Mouse (Mus musculus) hindbrain, embryonic 15.5 days (tissue): ENCODE results near the gene Agrp. TPM values are rescaled to one million over a fixed set of nuclear protein-coding genes. Genes with fewer than 3 reads are reported as not detected.
"Not testable (repeated sequence)": the region's sequence is repeated elsewhere in the genome, so short reads cannot be mapped to it uniquely, and the experiment has no call there.

Experiments
- ATAC-seq: fragments of 200-750 bp; cut with Nextera tagmentation; 2 replicates; pipeline ENCODE4 v1.8.0; 2017; ENCODE audit warnings: low read depth, moderate number of reproducible peaks, moderate TSS enrichment; ENCODE audit not compliant: low FRiP score
- H3K27ac ChIP-seq: fragments of 300-500 bp; sonication (generic); replicated peaks from 2 replicates; pipeline ENCODE4 v1.5.1; 2015; ENCODE audit warnings: mild to moderate bottlenecking, inconsistent platforms
- H3K27me3 ChIP-seq: fragments of 300-500 bp; sonication (generic); 2 replicates; pipeline ENCODE4 v1.6.1; 2015; ENCODE audit warnings: control low read depth, inconsistent platforms
- H3K36me3 ChIP-seq: fragments of 300-500 bp; sonication (generic); 2 replicates; pipeline ENCODE4 v1.6.1; 2015; ENCODE audit warnings: control low read depth, inconsistent platforms
- H3K4me1 ChIP-seq: fragments of 300-500 bp; sonication (generic); replicated peaks from 2 replicates; pipeline ENCODE4 v1.6.1; 2015; ENCODE audit warnings: control low read depth, inconsistent platforms
- H3K4me2 ChIP-seq: fragments of 300-500 bp; sonication (generic); 2 replicates; pipeline ENCODE4 v1.6.1; 2015; ENCODE audit warnings: moderate library complexity, mild to moderate bottlenecking, inconsistent platforms
- H3K4me3 ChIP-seq: fragments of 300-500 bp; sonication (generic); 2 replicates; pipeline ENCODE4 v1.5.1; 2015; ENCODE audit warnings: mild to moderate bottlenecking, inconsistent platforms
- H3K9ac ChIP-seq: fragments of 300-500 bp; sonication (generic); 2 replicates; pipeline ENCODE4 v1.6.1; 2015; ENCODE audit warnings: inconsistent platforms
- H3K9me3 ChIP-seq: fragments of 300-500 bp; sonication (generic); 2 replicates; pipeline ENCODE4 v1.6.1; 2016; ENCODE audit warnings: control low read depth, inconsistent platforms
- WGBS: fragments of 180-500 bp; shearing (Covaris S2); methylation state at CpG from one replicate; pipeline ENCODE4 v1.1.7; 2015; 5-methylcytosine and 5-hydroxymethylcytosine counted together
- polyA plus RNA-seq: library from polyadenylated mRNA; unstranded; fragments of >200 nt; fragmentation: Nextera tagmentation; extraction: Ambion mirVana; gene quantifications from 2 replicates; pipeline ENCODE4 v1.2.1, GENCODE M21; 2015

Gene Agrp
- polyA plus RNA-seq, 1 experiment from 2014 or later = 0.56 TPM

DNA sequence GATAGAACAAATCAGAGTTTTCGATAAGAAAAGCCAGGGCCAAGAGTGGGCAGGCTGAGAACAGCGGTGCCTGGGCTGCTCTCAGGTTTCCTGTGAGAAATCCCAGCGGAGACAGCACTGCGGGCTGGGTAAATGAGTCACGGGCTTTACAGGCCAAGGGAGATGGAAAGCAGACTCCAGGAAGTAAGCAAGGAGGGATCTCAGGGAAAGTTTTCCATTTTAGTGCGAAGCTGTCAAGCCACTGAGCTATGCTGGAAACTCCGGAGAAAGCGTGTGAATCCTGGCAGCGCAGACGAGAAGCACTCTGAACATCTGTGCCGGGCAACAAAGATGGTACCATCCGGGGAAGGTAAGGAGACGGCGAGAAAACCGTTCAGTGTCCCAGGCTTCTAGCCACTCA lies 43.3 kb downstream of the Agrp start:
- H3K4me1 ChIP-seq = peaks cover 7% of the 10 kb centered on the region; the same call in 1 of the 2 replicates
- no peaks in the 10 kb centered on the region for H3K9me3 ChIP-seq
- no peak overlapping the region for H3K9ac ChIP-seq
- H3K27ac ChIP-seq = no peak overlapping the region
- no peaks in the 10 kb centered on the region for H3K36me3 ChIP-seq
- 26% methylated on average over 15 of the region's 15 CpGs for WGBS
- H3K4me3 ChIP-seq = no peak overlapping the region
- H3K4me2 ChIP-seq = peak overlapping the region; percentile 26; the same call in 1 of the 2 replicates
- ATAC-seq = no peak
- H3K27me3 ChIP-seq = no peaks in the 10 kb centered on the region

DNA sequence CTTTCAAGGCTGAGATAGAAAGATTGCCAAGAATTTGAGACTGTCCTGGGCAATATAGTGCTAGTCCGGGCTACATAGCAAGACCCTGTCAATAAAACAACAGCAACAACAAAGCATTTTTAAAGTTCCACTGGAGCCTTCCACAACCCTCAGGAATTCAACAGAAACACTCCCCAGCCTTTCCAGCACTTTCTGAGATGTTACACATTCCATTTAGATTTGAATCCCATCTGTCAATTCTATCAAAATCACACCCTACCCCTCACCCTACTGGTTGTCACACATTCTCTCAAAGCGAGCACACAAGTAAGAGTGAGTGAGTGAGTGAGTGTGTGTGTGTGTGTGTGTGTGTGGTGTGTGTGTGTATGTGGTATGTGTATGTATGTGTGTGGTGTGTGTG lies 44.8 kb downstream of the Agrp start:
- Histone ChIP-seq H3K36me3 (no peaks in the 10 kb centered on the region), H3K4me1 (peaks cover 7% of the 10 kb centered on the region; the same call in 1 of the 2 replicates), H3K27me3 (no peaks in the 10 kb centered on the region), H3K9ac (no peak overlapping the region), H3K4me2 (no peak overlapping the region), H3K9me3 (no peaks in the 10 kb centered on the region), H3K4me3 (no peak overlapping the region), H3K27ac (no peak overlapping the region)
- ATAC-seq = no peak
- WGBS = 89% methylated on average over 2 of the region's 2 CpGs

DNA sequence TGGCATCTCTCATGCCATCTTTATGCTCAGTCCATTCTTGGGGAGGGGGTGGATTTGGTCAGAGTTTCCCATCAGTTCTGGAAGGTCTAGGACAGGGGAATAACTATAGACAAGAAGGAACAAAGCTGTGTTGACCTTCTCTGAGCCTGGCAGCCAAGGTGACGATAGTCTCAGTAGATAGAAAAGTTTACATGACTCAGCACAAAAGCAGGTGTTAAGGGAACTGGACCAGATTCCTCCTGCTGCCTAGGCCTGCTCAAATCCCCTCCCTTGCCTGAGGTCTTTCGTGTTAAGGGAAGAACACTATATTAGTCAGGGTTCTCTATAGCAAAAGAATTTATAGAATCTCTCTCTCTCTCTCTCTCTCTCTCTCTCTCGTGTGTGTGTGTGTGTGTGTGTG lies 57.5 kb downstream of the Agrp start:
- Histone ChIP-seq H3K9me3 (no peaks in the 10 kb centered on the region), H3K4me3 (no peak overlapping the region), H3K4me2 (no peak overlapping the region), H3K9ac (no peak overlapping the region), H3K36me3 (no peaks in the 10 kb centered on the region), H3K27ac (no peak overlapping the region), H3K4me1 (no peaks in the 10 kb centered on the region), H3K27me3 (no peaks in the 10 kb centered on the region)
- ATAC-seq = no peak
- WGBS = 75% methylated on average over 2 of the region's 3 CpGs

DNA sequence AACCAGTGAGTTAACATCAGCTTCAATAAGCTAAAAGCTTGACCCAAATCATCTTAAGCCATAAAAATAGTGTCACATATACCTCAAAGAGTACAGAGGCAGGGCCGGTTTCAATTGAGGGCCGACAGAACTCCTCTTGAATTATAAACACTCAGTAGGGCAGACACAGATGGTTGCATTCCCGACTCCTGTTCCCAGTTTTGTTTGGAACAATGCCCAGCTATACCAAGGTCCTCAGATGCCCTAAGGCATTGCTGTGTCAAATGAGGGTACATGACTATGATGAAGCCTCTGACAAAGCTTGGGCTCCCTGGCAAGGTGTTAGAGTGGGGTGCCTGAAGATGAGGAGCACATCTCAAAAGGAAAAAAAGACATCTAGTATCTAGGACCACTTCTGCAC lies 61.7 kb downstream of the Agrp start:
- no peaks in the 10 kb centered on the region for H3K27me3 ChIP-seq
- H3K4me1 ChIP-seq = no peaks in the 10 kb centered on the region
- no peak overlapping the region for H3K4me2 ChIP-seq
- H3K9ac ChIP-seq = no peak overlapping the region
- ATAC-seq = no peak
- H3K4me3 ChIP-seq = no peak overlapping the region
- no peaks in the 10 kb centered on the region for H3K9me3 ChIP-seq
- no peak overlapping the region for H3K27ac ChIP-seq
- WGBS = 55% methylated on average over 3 of the region's 3 CpGs
- no peaks in the 10 kb centered on the region for H3K36me3 ChIP-seq

DNA sequence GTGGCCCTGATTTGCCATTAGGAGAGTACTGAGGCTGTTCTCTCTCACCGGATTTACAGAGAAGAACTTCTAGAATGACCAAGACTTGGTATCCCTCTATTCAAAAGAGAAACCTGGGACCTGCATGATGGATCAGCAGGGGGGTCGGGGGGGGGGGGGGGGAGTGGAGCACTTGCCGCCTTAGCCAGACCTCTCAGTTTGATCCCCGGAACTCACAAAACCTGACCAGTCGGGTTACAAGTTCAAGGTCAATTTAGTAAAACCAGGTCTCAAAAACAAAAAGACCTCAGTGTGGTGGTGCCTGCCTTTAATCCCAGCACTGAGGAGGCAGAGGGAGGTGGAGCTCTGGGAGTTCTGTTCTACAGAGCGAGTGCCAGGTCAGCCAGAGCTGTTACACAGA lies 62.5 kb downstream of the Agrp start:
- no peak overlapping the region for H3K4me3 ChIP-seq
- no peak for ATAC-seq
- no peak overlapping the region for H3K27ac ChIP-seq
- no peaks in the 10 kb centered on the region for H3K4me1 ChIP-seq
- no peak overlapping the region for H3K4me2 ChIP-seq
- H3K9me3 ChIP-seq = no peaks in the 10 kb centered on the region
- 50% methylated on average over 6 of the region's 6 CpGs for WGBS
- H3K27me3 ChIP-seq = no peaks in the 10 kb centered on the region
- H3K36me3 ChIP-seq = no peaks in the 10 kb centered on the region
- H3K9ac ChIP-seq = no peak overlapping the region

- Histone ChIP-seq H3K36me3 (no peaks in the 10 kb centered on the region), H3K9me3 (no peaks in the 10 kb centered on the region), H3K4me1 (no peaks in the 10 kb centered on the region), H3K4me3 (no peak overlapping the region), H3K27ac (no peak overlapping the region), H3K9ac (no peak overlapping the region), H3K27me3 (no peaks in the 10 kb centered on the region), H3K4me2 (no peak overlapping the region)
- no peak for ATAC-seq
These were observed 63.8 kb downstream of the Agrp start for GRCm38 (mm10) chr8:105573427-105573826.

GRCm38 (mm10) chr8:105571810-105572209 lies 65.4 kb downstream of the Agrp start:
- H3K9ac ChIP-seq = no peak overlapping the region
- H3K4me2 ChIP-seq = no peak overlapping the region
- no peaks in the 10 kb centered on the region for H3K9me3 ChIP-seq
- no peak overlapping the region for H3K4me3 ChIP-seq
- no peaks in the 10 kb centered on the region for H3K36me3 ChIP-seq
- no peak overlapping the region for H3K27ac ChIP-seq
- H3K4me1 ChIP-seq = peaks cover 9% of the 10 kb centered on the region
- ATAC-seq = no peak
- no peaks in the 10 kb centered on the region for H3K27me3 ChIP-seq
- 93% methylated on average over 9 of the region's 9 CpGs for WGBS

DNA sequence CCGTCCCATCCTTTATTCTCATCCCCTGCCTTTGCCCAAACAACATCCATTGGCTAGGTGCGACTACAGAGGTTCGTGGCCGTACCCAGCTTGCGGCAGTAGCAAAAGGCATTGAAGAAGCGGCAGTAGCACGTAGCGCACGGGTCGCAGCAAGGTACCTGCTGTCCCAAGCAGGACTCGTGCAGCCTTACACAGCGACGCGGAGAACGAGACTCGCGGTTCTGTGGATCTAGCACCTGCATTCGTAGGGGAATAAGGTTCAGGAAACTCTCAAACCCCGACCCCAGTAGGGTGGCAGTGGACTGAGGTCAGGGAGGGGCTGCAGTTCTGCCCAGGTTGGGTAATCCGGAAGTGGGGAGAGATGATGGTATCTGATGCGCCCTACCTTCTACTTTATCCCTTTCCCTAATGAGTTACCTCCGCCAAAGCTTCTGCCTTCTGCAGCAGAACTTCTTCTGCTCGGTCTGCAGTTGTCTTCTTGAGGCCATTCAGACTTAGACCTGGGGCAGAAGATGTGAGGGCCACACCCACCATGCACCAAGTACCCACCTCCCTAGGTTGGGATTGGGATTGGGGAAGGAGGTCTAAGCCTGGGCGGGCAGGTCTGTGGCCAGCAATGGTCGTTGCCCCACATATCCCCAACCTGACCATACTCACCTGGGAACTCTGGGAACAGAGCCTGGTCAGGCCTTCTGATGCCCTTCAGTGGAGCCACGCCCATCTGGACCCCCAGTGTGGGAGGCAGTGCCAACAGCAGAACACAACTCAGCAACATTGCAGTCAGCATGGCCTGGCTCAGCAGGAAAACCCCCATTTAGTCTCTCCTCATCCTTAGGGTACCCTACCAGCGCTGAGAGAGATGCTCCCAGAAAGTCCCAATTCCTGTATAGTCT lies 70.2 kb downstream of the Agrp start:
- Histone ChIP-seq H3K4me1 (peaks cover 45% of the 10 kb centered on the region), H3K4me3 (peak overlapping the region; percentile 78), H3K4me2 (peak overlapping the region; percentile 86), H3K36me3 (no peaks in the 10 kb centered on the region), H3K9me3 (no peaks in the 10 kb centered on the region), H3K27me3 (no peaks in the 10 kb centered on the region), H3K27ac (peak overlapping the region; percentile 76), H3K9ac (peak overlapping the region; percentile 53)
- no peak for ATAC-seq
- WGBS = 27% methylated on average over 27 of the region's 27 CpGs

DNA sequence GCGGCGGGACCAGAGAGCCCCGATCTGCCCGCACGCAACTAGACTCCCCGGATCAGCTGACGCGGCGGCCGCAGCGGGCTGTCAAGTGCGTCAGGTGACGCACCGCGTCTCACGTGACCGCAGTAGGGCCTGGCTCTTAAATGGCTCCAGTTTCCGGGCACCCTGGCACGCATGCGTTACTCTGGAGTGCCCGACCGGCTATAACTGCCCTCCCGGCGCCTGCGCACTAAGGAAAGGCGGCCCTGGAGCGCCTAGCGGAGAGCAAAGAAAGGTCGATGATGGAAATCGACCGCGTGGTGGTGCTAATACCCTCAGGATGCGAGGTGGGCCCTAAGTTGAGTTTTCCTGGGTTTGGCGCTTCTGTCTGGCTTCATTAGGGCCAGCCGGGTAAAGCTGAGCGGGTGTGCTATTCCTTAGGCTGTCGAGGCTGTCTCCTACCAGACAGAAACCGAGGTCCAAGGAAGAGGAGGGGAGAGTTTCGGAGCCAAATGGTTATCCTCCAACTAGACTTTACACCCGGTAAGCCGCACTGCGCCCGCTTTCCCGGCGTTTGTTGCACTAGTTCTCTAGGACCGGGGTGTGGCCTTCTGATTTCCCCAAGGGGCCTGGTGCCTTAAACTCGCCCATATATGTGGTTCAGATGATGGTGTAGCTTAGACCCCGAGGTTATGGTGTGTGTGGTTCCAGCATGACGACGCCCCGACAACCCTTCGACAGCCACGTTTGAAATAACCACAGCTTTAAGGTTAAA lies 71.1 kb downstream of the Agrp start, which contains the start of gene Atp6v0d1:
TSS of gene Atp6v0d1 (minus strand) at position 96 of the 751 bp plus-strand sequence.
- 2% methylated on average over 53 of the region's 53 CpGs for WGBS
- no peaks in the 10 kb centered on the region for H3K27me3 ChIP-seq
- peak within 1 kb of the TSS; percentile 89 for H3K27ac ChIP-seq
- peak within 1 kb of the TSS; percentile 87 for H3K9ac ChIP-seq
- H3K4me1 ChIP-seq = peaks cover 45% of the 10 kb centered on the region
- no peaks in the 10 kb centered on the region for H3K9me3 ChIP-seq
- peak; percentile 98 for ATAC-seq
- peak within 1 kb of the TSS; percentile 78 for H3K4me3 ChIP-seq
- peak within 1 kb of the TSS; percentile 86 for H3K4me2 ChIP-seq
- H3K36me3 ChIP-seq = no peaks in the 10 kb centered on the region

DNA sequence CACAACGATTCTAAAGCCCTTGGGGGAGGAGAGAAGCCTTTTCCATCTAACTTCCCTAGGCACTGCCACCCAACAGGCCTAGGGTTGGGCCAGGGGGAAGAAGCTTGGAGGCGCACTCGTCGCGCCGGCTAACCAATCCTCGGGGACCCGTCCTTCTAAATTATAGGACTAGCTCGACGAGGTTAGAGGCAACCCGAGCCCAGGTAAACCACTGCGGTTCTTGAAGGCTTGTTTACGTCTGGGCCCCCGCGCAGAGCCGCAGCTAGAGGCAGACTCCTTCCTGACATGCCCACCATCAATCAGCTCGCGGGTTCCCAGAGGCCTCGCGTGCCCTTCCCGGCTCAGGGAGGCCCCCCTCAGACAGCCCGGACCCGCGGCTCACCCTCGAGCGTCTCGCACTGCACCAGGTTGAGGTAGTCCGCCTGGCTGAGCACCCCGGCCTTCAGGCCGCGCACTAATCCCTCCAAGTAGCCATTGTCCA lies 71.8 kb downstream of the Agrp start:
- H3K4me1 ChIP-seq = peaks cover 45% of the 10 kb centered on the region
- no peaks in the 10 kb centered on the region for H3K9me3 ChIP-seq
- peak overlapping the region; percentile 87 for H3K9ac ChIP-seq
- peak overlapping the region; percentile 89 for H3K27ac ChIP-seq
- peak overlapping the region; percentile 78 for H3K4me3 ChIP-seq
- peak; percentile 82 for ATAC-seq
- H3K4me2 ChIP-seq = peak overlapping the region; percentile 86
- H3K36me3 ChIP-seq = no peaks in the 10 kb centered on the region
- no peaks in the 10 kb centered on the region for H3K27me3 ChIP-seq
- WGBS = under 1% methylated on average over 31 of the region's 31 CpGs

GRCm38 (mm10) chr8:105564573-105565229 lies 72.5 kb downstream of the Agrp start:
- peaks cover 45% of the 10 kb centered on the region for H3K4me1 ChIP-seq
- WGBS = 89% methylated on average over 9 of the region's 9 CpGs
- not testable (repeated sequence) for ATAC-seq, H3K27me3 ChIP-seq, H3K9me3 ChIP-seq, H3K36me3 ChIP-seq
- peak overlapping the region; percentile 78 for H3K4me3 ChIP-seq
- H3K4me2 ChIP-seq = peak overlapping the region; percentile 86
- peak overlapping the region; percentile 89; the same call in 1 of the 2 replicates for H3K27ac ChIP-seq
- peak overlapping the region; percentile 87 for H3K9ac ChIP-seq
